Mouse (Mus musculus) hindbrain, embryonic 10.5 days (tissue): ENCODE results near the gene Camk2d. TPM values are rescaled to one million over a fixed set of nuclear protein-coding genes. Genes with fewer than 3 reads are reported as not detected.

ENCODE experiments used
- DNase-seq: peaks from one replicate; pipeline ENCODE4 v3.0.0-alpha.2; 2017; ENCODE audit warnings: low spot score
- H3K27ac ChIP-seq: fragments of 300-500 bp; sonication (generic); 2 replicates; pipeline ENCODE4 v1.5.1; 2016; ENCODE audit warnings: mild to moderate bottlenecking, moderate library complexity
- H3K27me3 ChIP-seq: fragments of 300-500 bp; sonication (generic); 2 replicates; pipeline ENCODE4 v1.6.1; 2016; ENCODE audit warnings: mild to moderate bottlenecking; ENCODE audit not compliant: poor library complexity, insufficient read depth, severe bottlenecking
- H3K36me3 ChIP-seq: fragments of 300-500 bp; sonication (generic); 2 replicates; pipeline ENCODE4 v1.6.1; 2016; ENCODE audit warnings: mild to moderate bottlenecking, moderate library complexity
- H3K4me1 ChIP-seq: fragments of 300-500 bp; sonication (generic); replicated peaks from 2 replicates; pipeline ENCODE4 v1.6.1; 2016; ENCODE audit warnings: mild to moderate bottlenecking
- H3K4me3 ChIP-seq: fragments of 300-500 bp; sonication (generic); 2 replicates; pipeline ENCODE4 v1.5.1; 2016; ENCODE audit warnings: mild to moderate bottlenecking, moderate library complexity
- H3K9me3 ChIP-seq: fragments of 300-500 bp; sonication (generic); 2 replicates; pipeline ENCODE4 v1.6.1; 2016; ENCODE audit warnings: mild to moderate bottlenecking, moderate library complexity
- WGBS: fragments of 180-500 bp; shearing (Covaris S2); methylation state at CpG from one replicate; pipeline ENCODE4 v1.1.7; 2016; 5-methylcytosine and 5-hydroxymethylcytosine counted together
- polyA plus RNA-seq: library from polyadenylated mRNA; unstranded; fragments of >200 nt; fragmentation: Nextera tagmentation; extraction: Ambion mirVana; gene quantifications from 2 replicates; pipeline ENCODE4 v1.2.1, GENCODE M21; 2016

The Camk2d gene
- polyA plus RNA-seq, 1 experiment from 2014 or later, result 11.9 TPM

DNA sequence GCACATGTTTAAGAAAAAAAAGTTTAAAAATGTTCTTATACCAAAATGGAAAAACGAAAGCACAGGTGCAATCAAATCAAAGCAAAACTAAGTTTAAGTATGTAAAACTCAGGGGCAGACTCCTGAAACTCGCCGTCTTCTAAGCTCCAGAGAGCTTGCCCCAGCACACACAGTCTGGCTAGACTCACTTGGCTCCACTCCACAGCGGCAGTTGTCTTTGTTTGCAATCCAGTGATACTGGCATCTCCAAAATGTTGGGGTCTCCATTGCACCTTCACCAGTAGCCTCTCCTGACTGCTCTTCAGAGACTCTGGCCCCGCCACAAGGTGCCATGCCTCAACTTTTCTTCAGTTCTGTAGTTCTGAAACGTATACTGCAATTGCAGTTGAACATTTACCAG, 24.1 kb downstream of the Camk2d start:
- Histone ChIP-seq H3K4me1 (no peaks in the 10 kb centered on the region; the same call in 1 of the 2 replicates), H3K27me3 (no peaks in the 10 kb centered on the region), H3K36me3 (0 out of 2 replicates have a peak, but pooled peaks cover 5% of the 10 kb centered on the region), H3K27ac (no peak overlapping the region), H3K4me3 (no peak overlapping the region), H3K9me3 (no peaks in the 10 kb centered on the region; the same call in 1 of the 2 replicates)
- no peak for DNase-seq
- 93% methylated on average over 6 of the region's 6 CpGs for WGBS

DNA sequence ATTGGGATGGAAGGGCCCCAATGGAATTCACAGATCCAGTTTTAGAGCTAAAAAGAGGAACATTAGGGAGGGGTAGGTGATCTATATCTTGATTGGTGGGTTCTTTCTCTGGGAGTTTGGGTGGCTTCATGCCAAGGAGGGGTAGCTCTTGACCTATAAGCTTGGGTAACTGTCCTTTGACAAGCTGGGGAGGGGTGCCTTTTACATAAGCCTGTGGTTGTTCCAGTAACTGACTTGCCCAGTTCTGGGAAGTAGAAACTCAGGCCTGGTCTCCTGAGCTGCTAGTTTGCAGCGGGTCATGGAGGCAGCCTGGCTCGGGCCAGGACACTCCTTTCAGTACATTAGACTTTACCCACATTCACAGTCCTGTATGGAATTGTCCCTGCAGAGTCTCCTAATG, 26.4 kb downstream of the Camk2d start:
- H3K27me3 ChIP-seq, result no peaks in the 10 kb centered on the region
- DNase-seq, result no peak
- H3K27ac ChIP-seq, result no peak overlapping the region
- WGBS, result 97% methylated on average over 2 of the region's 2 CpGs
- peaks cover 7% of the 10 kb centered on the region for H3K4me1 ChIP-seq
- no peak overlapping the region for H3K4me3 ChIP-seq
- no peaks in the 10 kb centered on the region for H3K36me3 ChIP-seq
- no peaks in the 10 kb centered on the region for H3K9me3 ChIP-seq

DNA sequence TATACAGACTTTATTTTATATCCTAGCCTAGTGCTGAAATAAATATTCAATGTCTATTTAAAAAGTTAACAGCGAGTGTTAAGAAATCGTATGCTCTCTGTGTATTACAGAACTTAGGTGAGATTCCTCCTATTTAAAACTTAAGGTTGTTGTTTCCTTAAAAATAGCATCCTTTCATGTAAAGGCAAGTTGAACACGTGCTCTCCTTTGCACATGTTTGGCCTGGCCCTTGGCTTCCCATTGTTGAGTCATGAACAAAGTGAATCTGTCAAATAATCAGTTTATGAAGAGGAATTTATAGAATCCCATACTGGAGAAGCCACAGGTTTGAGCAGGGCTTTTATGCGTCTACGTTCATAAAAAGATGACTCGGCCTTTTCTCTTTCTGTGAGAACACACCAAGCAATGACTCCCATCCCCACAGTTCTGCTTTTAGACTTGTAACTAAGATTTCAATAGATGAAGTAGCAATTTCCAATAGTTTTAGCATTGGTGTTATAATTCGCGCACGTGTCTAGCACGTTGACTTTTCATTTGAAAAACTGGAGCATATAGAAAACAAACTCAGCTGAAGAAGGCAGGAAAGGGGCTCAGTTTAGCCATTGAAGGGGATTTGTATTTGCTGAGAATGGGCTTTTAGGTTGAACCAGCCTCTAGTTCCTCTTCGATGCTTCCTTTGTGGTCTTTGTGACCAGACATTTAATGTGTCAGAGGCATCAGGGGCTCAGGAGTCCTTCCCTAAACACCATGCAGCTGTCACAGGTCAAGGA, 29.1 kb downstream of the Camk2d start:
- H3K27ac ChIP-seq, result no peak overlapping the region
- H3K27me3 ChIP-seq, result no peaks in the 10 kb centered on the region
- no peaks in the 10 kb centered on the region for H3K9me3 ChIP-seq
- H3K4me1 ChIP-seq, result peaks cover 7% of the 10 kb centered on the region
- 77% methylated on average over 11 of the region's 11 CpGs for WGBS
- H3K36me3 ChIP-seq, result no peaks in the 10 kb centered on the region
- H3K4me3 ChIP-seq, result no peak overlapping the region
- DNase-seq, result no peak

DNA sequence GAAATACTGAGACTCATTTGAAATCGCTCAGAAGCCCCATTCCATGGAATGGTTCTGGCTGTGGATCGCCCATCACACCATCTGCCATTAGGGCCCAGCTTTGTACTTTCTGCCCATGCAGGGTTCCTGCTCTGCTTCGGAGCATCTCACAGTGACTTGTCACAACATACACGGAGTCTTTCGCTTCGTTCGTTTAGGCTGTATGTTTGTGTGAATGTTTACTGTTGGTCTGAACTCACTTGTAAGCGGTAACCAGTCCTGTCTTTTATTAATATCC, 29.6 kb downstream of the Camk2d start:
- Histone ChIP-seq H3K27ac (no peak overlapping the region), H3K27me3 (no peaks in the 10 kb centered on the region), H3K4me3 (no peak overlapping the region), H3K9me3 (no peaks in the 10 kb centered on the region), H3K36me3 (no peaks in the 10 kb centered on the region), H3K4me1 (peaks cover 7% of the 10 kb centered on the region)
- WGBS, result 78% methylated on average over 8 of the region's 8 CpGs
- DNase-seq, result no peak

DNA sequence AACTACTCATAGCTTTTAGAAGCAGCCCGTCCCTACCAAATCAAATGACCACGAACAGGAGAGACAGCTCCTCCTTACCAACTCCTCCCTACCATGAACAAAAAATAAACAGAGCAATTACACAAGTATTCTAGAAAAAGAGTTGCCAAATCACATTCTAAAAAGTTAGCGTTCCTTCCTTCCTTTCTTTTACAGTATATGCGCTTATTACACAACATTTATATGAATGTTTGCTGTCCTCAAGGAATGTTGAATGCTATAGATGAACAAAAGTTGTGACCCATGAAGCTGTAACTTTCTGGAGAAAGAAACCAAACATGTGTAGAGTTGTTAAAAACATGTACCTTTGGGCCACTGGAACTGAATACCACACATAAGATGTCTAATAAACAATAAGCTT, 31.9 kb downstream of the Camk2d start:
- H3K9me3 ChIP-seq, result no peaks in the 10 kb centered on the region
- no peak for DNase-seq
- H3K36me3 ChIP-seq, result no peaks in the 10 kb centered on the region
- H3K4me1 ChIP-seq, result peaks cover 7% of the 10 kb centered on the region
- H3K4me3 ChIP-seq, result no peak overlapping the region
- no peaks in the 10 kb centered on the region for H3K27me3 ChIP-seq
- WGBS, result 90% methylated on average over 4 of the region's 4 CpGs
- H3K27ac ChIP-seq, result no peak overlapping the region

DNA sequence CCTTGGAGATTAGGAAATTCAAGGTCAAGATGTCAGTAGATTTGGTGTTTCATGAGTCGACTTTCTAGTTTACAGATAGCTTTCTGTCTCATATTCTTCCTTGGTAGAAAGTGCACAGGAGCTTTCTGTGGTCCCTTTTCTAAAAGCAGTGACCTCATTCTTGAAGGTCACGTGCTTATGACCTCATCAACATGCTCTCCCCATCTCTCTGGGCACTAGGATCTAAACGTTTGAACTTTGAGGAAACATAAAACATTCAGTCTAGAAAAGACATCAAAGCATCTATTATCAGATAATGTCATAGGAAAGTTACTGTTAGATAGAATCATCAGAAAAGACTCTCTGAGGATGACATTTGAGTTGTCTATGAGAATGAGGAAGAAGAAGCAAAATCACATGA, 32.3 kb downstream of the Camk2d start:
- Histone ChIP-seq H3K36me3 (no peaks in the 10 kb centered on the region), H3K9me3 (no peaks in the 10 kb centered on the region), H3K4me3 (no peak overlapping the region), H3K27ac (no peak overlapping the region), H3K27me3 (no peaks in the 10 kb centered on the region), H3K4me1 (peaks cover 7% of the 10 kb centered on the region)
- WGBS, result 72% methylated on average over 3 of the region's 3 CpGs
- DNase-seq, result no peak

DNA sequence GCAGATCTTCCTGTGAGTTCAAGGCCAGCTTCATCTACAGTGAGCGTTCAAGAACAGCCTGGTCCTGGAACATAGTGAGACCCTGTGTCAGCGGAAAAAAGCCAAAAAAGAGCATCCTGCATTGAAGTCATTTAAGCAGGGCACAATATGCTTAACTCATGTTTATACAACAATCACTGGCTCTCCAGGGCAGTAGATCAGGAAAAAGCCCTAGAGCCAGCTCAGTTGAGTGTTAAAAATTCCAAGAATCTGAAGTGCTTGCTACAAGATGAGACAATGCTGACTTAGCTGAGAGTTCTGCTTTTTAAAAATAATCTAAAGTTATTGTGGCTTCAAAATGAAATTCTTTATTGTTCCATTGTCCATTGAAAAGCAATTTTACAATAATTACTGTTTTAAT, 32.9 kb downstream of the Camk2d start:
- DNase-seq, result no peak
- Histone ChIP-seq H3K4me3 (no peak overlapping the region), H3K27me3 (no peaks in the 10 kb centered on the region), H3K36me3 (no peaks in the 10 kb centered on the region), H3K27ac (no peak overlapping the region), H3K4me1 (peaks cover 7% of the 10 kb centered on the region), H3K9me3 (no peaks in the 10 kb centered on the region)
- 87% methylated on average over 2 of the region's 2 CpGs for WGBS

DNA sequence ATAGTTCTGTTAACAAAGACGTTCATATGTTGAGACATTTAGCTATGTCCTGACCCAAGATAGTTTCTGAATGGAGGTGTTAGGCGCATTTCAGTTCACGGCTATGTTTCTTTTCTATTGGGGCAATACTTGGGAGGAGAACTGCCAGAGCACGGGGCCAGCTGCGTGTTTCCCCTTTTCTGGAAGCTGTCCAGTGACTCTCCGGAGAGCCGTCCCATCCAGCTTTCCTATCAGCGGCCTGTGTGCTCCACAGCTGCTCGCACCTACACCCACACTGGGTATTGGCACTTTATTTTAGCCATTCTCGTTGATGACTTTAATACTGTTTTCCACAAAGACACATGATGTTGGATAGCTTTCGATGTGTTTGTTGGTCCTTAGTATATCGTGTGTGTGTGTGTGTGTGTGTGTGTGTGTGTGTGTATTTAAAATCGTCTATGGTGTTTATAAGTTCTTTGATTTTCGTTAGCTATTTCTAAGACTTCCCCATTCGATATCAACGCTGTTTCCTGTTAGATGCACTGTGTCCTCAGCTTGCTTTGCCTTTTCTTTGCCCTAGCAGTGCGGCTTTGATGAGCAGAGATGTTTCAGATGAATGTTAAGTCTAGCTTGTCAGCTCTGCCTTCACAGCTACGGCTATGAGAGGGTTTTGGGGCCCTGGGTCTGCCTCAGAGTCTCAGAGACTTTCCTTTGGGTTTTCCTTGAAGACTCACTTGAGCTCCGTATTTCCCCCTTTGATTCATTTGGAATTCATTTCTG, 34.2 kb downstream of the Camk2d start:
- DNase-seq, result no peak
- no peaks in the 10 kb centered on the region for H3K9me3 ChIP-seq
- peaks cover 6% of the 10 kb centered on the region for H3K4me1 ChIP-seq
- WGBS, result 88% methylated on average over 19 of the region's 19 CpGs
- no peak overlapping the region for H3K4me3 ChIP-seq
- H3K27me3 ChIP-seq, result no peaks in the 10 kb centered on the region
- no peaks in the 10 kb centered on the region for H3K36me3 ChIP-seq
- no peak overlapping the region for H3K27ac ChIP-seq

DNA sequence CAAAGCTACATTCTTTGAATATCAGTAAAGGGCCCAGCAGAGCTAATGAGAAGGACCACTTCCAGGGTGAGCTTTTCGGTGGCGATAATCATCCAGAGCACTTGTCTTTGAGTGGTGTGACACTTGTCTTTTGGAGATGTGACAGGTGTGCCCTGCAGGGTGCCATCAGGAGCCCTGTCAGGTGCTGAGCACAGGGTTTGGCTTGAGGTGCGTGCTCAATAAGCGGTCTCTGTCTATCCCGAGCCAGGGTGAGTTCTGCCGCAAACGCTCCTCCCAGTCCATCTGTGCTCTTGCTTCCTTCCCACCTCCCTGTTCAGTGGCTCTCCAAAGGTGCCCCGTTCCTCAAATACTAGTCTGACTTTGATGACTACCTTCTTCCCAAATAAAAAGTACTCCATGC, 35.5 kb downstream of the Camk2d start:
- Histone ChIP-seq H3K9me3 (no peaks in the 10 kb centered on the region), H3K36me3 (no peaks in the 10 kb centered on the region), H3K4me1 (no peaks in the 10 kb centered on the region), H3K27ac (no peak overlapping the region), H3K4me3 (no peak overlapping the region), H3K27me3 (no peaks in the 10 kb centered on the region)
- WGBS, result 78% methylated on average over 8 of the region's 8 CpGs
- no peak for DNase-seq

DNA sequence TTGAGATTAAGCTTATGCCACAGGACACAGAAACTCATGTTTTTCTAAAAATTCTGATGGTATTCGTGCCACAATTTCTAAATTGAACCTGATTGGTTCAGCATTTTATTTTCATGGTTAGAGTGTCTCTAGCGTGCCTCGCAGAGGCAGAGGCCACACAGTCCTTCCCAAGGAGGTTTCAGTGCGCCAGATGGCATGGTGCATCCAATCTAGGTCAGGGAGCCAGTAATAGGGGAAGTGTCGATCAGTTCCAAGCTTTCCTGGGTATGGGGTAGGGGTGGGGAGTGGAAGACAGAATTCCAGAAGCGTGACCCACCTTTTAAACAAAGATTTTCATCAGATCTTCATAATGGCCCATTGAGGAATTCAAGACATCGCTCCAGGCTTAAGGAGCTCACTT, 36.5 kb downstream of the Camk2d start:
- no peaks in the 10 kb centered on the region for H3K4me1 ChIP-seq
- H3K9me3 ChIP-seq, result no peaks in the 10 kb centered on the region
- H3K27me3 ChIP-seq, result no peaks in the 10 kb centered on the region
- no peak overlapping the region for H3K4me3 ChIP-seq
- H3K36me3 ChIP-seq, result no peaks in the 10 kb centered on the region
- 88% methylated on average over 7 of the region's 7 CpGs for WGBS
- no peak for DNase-seq
- no peak overlapping the region for H3K27ac ChIP-seq

DNA sequence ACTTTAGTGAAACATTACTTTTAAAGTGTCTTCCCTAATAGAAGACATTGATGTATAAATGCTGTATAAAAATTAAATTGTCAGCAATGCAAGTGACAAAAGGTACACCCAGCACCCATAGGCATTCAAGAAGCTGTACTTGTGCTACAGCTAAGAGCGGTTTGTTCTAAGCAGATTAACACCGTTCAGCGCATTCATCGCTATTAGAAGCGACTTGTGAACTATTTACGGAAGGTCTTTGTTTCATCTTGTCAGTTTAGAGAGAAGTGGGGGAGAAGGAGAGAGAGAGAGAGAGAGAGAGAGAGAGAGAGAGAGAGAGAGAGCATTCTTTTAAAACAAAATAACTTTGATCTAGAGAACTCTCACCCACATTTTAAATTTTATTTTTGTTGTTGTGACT, 38.1 kb downstream of the Camk2d start:
- H3K9me3 ChIP-seq, result no peaks in the 10 kb centered on the region
- no peaks in the 10 kb centered on the region for H3K4me1 ChIP-seq
- DNase-seq, result no peak
- H3K36me3 ChIP-seq, result no peaks in the 10 kb centered on the region
- WGBS, result 84% methylated on average over 6 of the region's 6 CpGs
- no peak overlapping the region for H3K4me3 ChIP-seq
- H3K27me3 ChIP-seq, result no peaks in the 10 kb centered on the region
- no peak overlapping the region for H3K27ac ChIP-seq

DNA sequence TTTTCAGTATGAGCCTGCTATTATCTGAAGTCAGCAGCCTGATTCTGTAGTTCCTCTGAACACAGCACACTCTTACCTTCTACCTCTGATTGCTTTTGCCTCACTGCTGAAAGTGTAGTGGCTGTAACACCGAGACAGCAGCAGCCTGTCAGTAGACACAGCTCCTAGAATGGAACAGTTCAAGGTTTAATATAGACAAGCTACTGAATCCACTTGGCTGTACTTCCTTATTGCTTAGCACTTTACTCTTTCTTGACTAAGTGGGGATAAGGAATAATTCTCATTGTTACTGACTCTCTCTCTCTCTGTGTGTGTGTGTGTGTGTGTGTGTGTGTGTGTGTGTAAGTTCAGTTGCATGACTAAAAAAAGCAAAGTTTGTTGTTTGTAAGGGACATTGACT, 42.2 kb downstream of the Camk2d start:
- peaks cover 7% of the 10 kb centered on the region; the same call in 1 of the 2 replicates for H3K27me3 ChIP-seq
- H3K9me3 ChIP-seq, result no peaks in the 10 kb centered on the region
- DNase-seq, result no peak
- H3K27ac ChIP-seq, result no peak overlapping the region
- H3K4me3 ChIP-seq, result no peak overlapping the region
- 81% methylated on average over 1 of the region's 1 CpGs for WGBS
- H3K4me1 ChIP-seq, result peaks cover 6% of the 10 kb centered on the region
- H3K36me3 ChIP-seq, result no peaks in the 10 kb centered on the region

DNA sequence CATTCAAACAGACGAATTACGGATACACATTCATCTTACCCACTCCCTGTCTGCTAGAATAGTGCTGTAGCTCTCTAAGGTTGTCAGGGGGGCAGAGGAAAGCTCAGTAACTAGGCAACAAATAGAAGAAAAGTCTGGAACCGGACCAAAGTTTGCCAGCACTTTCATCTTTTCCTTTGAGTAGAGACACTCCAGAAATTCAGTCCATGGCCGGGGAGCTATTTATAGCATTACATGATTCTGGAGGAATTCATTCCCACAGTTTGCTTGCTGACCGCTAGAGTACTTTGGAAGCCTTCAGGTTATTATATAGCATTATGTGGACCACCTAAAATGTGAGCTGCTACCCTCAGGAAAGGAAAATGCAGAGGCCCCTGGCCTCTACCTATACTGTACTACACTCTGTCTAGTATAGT, 43.0 kb downstream of the Camk2d start:
- peaks cover 7% of the 10 kb centered on the region; the same call in 1 of the 2 replicates for H3K27me3 ChIP-seq
- WGBS, result 78% methylated on average over 5 of the region's 5 CpGs
- no peak overlapping the region for H3K27ac ChIP-seq
- peaks cover 12% of the 10 kb centered on the region for H3K4me1 ChIP-seq
- no peak overlapping the region for H3K4me3 ChIP-seq
- H3K36me3 ChIP-seq, result no peaks in the 10 kb centered on the region
- no peak for DNase-seq
- H3K9me3 ChIP-seq, result no peaks in the 10 kb centered on the region
